Mouse (Mus musculus) natural killer cell, adult 2 months (primary cell): ENCODE measurements around the gene Prr3.
"Not testable (repeated sequence)": the region's sequence is repeated elsewhere in the genome, so short reads cannot be mapped to it uniquely, and the experiment has no call there.

Source experiments
- DNase-seq, 2 experiments: peaks; one replicate each; pipeline ENCODE4 v3.0.0; 2022; ENCODE audit warnings: low spot score in 2 of 2

Gene Prr3

GRCm38 (mm10) chr17:35937700-35938348 lies 42.2 kb downstream of the Prr3 start:
- peak; percentile 44 to 58 for DNase-seq

DNA sequence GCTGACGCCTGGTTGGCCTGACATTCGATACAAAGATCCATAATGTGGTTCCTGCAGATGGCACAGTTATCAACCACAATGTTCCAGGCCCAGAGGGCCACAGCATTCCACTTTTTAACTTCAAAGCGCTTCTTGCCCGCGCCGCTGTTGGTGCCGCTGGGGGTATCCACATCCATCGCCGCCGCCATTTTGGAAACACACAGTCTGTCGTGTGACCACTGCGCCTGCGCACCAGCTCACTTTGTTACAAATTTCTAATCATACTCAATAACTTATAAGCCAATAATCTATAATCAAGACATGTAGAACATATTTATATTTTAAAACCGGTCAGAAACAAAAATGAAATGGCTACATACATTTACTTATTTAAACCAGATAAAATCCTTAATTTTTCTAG lies 44.3 kb downstream of the Prr3 start:
- not testable (repeated sequence) for DNase-seq

- DNase-seq = no peak
Measured at GRCm38 (mm10) chr17:35932608-35933007, 47.4 kb downstream of the Prr3 start.

DNA sequence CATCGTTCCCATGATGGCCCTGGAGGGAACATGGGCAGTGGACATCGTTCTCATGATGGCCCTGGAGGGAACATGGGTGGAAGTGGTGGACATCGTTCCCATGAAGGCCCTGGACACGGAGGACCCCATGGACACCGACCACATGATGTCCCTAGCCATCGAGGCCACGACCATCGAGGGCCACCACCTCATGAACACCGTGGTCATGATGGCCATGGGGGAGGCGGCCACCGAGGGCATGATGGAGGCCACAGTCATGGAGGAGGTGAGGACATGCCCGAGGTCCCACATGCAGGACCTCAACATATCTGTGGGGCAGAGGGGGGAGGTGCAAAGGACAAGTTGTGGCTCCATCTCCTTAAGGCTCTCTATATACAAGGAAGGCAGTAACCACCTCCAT lies 49.4 kb downstream of the Prr3 start:
- DNase-seq = no peak

- no peak for DNase-seq
Measured at GRCm38 (mm10) chr17:35929534-35929933, 50.5 kb downstream of the Prr3 start.

DNA sequence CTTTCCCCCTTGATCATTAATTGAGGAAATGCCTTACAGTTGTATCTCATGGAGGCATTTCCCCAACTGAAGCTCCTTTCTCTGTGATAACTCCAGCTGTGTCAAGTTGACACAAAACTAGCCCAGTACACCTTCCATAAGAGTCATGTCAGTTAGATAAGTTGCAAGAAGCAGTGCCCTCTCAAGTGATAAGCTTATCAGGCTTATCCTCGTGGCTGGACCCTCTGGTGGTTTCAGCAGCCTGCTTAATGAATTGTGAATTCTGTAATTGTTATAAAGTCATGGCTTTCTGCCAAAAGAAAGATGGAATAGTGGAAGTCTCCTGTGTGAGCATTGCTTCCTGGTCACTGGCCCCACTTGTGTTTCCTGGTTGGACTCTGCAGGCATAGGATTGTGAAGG lies 52.6 kb downstream of the Prr3 start:
- DNase-seq = no peak

GRCm38 (mm10) chr17:35923281-35923680 lies 56.8 kb downstream of the Prr3 start:
- no peak for DNase-seq

GRCm38 (mm10) chr17:35922566-35922965 lies 57.5 kb downstream of the Prr3 start:
- no peak for DNase-seq
